20 mouse cellular contexts compared by ENCODE assay signal in genomic region chr4:123041131-123041530, GRCm38 (mm10). TPM values are rescaled to one million over a fixed set of nuclear protein-coding genes. Genes with fewer than 3 reads are reported as not detected.
DNase-seq lines count a peak whose midpoint lies in the region; ATAC-seq and TF ChIP-seq lines count a peak whose summit lies in the region.
"Had no signal": no experiment of that assay in that cellular context is flagged by ENCODE, and none has a peak within 500 bp of the region (broad histone marks: within the 10 kb centered on the region; RNA-seq: fewer than 3 reads in every experiment).

No protein-coding gene starts in this region.

- no peaks in the 10 kb centered on the region for H3K9me3 ChIP-seq in liver, embryonic 12.5 days (replicated peaks)
- H3K9me3 ChIP-seq: G1E had no signal

- WGBS in liver, adult 2 months: 62% methylated on average over 6 of the region's 6 CpGs
- WGBS in liver, embryonic 12.5 days (ENCODE audit: insufficient replicate concordance): 81% methylated on average over 6 of the region's 6 CpGs

- DNase-seq in heart, adult 11 months: peak; percentile 70
- DNase-seq in heart, adult 9 months (ENCODE audit: low spot score in 2 of 2): no peak
- peak; percentile 72 for DNase-seq in liver, adult 2 months (ENCODE audit: extremely low read depth, low read depth, low spot score)
- DNase-seq: adrenal gland, adult 2 months; adrenal gland, adult 8-10 months; adrenal gland, postnatal 10 days; adrenal gland, postnatal 14 days; adrenal gland, postnatal 25 days; adrenal gland, postnatal 36 days; B cell, adult 2 months; cerebellum, adult 11 months; cerebellum, adult 11-12 months; cerebellum, adult 18-20 months had no signal

- H3K36me3 ChIP-seq in liver, adult 2 months (ENCODE audit: control insufficient read depth, insufficient read depth, low read length): peaks cover 6% of the 10 kb centered on the region
- peaks cover 64% of the 10 kb centered on the region for H3K36me3 ChIP-seq in liver, embryonic 12.5 days

- no peak for ATAC-seq in liver, embryonic 12.5 days
- ATAC-seq: activated CD4-positive, CD25-positive, alpha-beta regulatory T cell, adult 4 months; CD4-positive, CD25-positive, alpha-beta regulatory T cell, adult 4 months; Patski had no signal

- no peak overlapping the region for H3K4me3 ChIP-seq in liver, adult 2 months (ENCODE audit: insufficient read depth, low read depth, low read length)
- H3K4me3 ChIP-seq in liver, embryonic 12.5 days: no peak overlapping the region

- H3K79me2 ChIP-seq in liver, adult 2 months (ENCODE audit: control insufficient read depth, insufficient read depth, low read length): peaks cover 3% of the 10 kb centered on the region; the same call in 1 of the 2 replicates

- H3K4me2 ChIP-seq in liver, embryonic 12.5 days: no peak overlapping the region

- TF ChIP-seq POLR2A in liver, adult 2 months (IDR thresholded peaks at IDR 0.05; ENCODE audit: extremely low read depth, insufficient read depth, low read length): no peak

- H3K4me1 ChIP-seq in liver, adult 2 months (ENCODE audit: control insufficient read depth, insufficient read depth, low read length): peaks cover 7% of the 10 kb centered on the region
- no peaks in the 10 kb centered on the region for H3K4me1 ChIP-seq in liver, embryonic 12.5 days

- H3K27ac ChIP-seq in liver, adult 2 months (replicated peaks; ENCODE audit: insufficient read depth, low read depth, low read length): no peak overlapping the region
- no peak overlapping the region for H3K27ac ChIP-seq in liver, embryonic 12.5 days

- H3K9ac ChIP-seq in liver, adult 2 months (ENCODE audit: low read depth, low read length): no peak overlapping the region
- no peak overlapping the region for H3K9ac ChIP-seq in liver, embryonic 12.5 days

- no peaks in the 10 kb centered on the region for H3K27me3 ChIP-seq in liver, adult 2 months (ENCODE audit: control insufficient read depth, insufficient read depth, low read length)
- no peaks in the 10 kb centered on the region for H3K27me3 ChIP-seq in liver, embryonic 12.5 days (replicated peaks)
- H3K27me3 ChIP-seq: CH12.LX, Patski had no signal

- TF ChIP-seq CTCF in liver, adult 2 months (IDR thresholded peaks at IDR 0.05; ENCODE audit: low read depth, low read length): no peak

RNA-seq across cellular contexts. Expression of gene Trit1, which starts 24.7 kb away (rescaled TPM):
- total RNA-seq in liver, adult 2 months (2014; rRNA removed): 9.2 and 11.2 TPM in 2 replicates
- polyA plus RNA-seq in liver, adult 2 months (2012; rRNA removed): 3.2 and 4.3 TPM in 2 replicates
- 8.9 and 10.9 TPM in 2 replicates for polyA plus RNA-seq in liver, embryonic 12.5 days (2016; fragmentation: Nextera tagmentation; extraction: Ambion mirVana)

RNA-seq across cellular contexts. Expression of gene Mycl, which starts 45.7 kb away (rescaled TPM):
- total RNA-seq in liver, adult 2 months (2014; rRNA removed): 7.0 and 7.6 TPM in 2 replicates
- 3.3 and 3.6 TPM in 2 replicates for polyA plus RNA-seq in liver, adult 2 months (2012; rRNA removed)
- 1.2 and 1.6 TPM in 2 replicates for polyA plus RNA-seq in liver, embryonic 12.5 days (2016; fragmentation: Nextera tagmentation; extraction: Ambion mirVana)
- total RNA-seq: MEL had no signal
- polyA plus RNA-seq: activated CD4-positive, CD25-positive, alpha-beta regulatory T cell, adult 4 months; CD4-positive, CD25-positive, alpha-beta regulatory T cell, adult 4 months; G1E had no signal

Comparison
In these comparisons a context has a peak if more than half of its experiments do, and no peak if none do; other contexts are left out.
1. DNase-seq: peak in heart, adult 11 months (single experiment) and liver, adult 2 months (single experiment); none in heart, adult 9 months (0 of 2).